Mouse (Mus musculus) Muller cell, postnatal 12 days (primary cell): Measurements from ENCODE around the gene Minar1.

Experiments
- DNase-seq: peaks from one replicate; pipeline ENCODE4 v3.0.0-alpha.2; 2015; ENCODE audit errors: inconsistent ontology term

Gene Minar1

DNA sequence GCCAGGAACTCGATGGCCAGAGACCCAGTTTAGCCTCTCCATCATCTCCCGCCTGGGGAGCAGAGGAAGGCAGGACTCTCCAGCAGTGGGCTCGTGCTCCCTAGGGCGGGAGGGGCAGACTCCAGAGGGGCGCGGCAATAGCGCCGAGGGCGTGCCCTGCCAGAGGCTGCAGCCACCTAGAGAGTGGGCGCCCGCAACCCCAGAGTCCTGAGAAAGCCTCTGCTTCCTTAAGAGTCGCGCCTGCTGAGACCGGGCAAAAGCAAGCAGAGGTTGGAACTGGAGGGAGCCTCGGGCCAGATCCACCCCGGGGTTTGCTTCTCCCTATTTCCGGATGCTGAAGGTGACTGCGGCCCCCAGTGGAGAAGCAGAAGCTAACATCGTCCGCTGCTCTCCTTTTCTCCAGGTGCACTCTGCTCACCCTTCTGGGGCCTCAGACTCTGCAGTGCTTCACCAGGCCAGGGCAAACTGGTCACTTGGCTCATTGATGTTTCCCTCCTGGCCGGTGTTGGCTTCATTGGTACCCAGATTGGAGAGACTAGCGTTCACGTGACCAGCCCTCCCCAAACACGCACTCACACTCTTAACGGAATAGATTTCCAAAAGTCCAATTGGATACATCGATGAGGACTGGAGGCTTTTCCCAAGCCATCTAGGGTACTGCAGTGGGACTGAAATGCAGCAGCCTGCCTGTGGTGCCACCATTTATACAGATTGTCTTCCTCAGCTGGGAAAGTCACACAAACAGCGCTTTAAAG, at the start of gene Minar1:
Minar1 (minus strand) TSS at position 120 of the 755 bp plus-strand sequence.
- DNase-seq, result peak; percentile 70

DNA sequence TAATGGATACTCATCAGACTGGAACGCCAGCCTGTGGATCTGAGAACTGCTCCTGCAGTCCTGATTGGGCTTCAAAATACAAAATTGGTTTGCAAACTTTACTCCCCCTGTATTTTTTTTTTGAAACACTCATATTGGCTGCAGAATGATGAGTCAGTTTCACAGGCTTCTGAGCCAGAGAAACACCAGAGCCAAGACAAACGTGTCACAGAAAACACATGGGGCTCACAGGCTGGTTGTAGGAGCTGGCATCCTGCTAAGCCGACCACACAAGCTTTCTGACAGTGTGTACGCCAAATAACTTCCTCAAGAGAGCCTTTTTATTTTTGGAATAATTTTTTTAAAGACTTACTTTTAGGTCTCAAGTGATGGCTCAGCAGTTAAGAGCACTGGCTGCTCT, 47.0 kb upstream of the Minar1 start:
- peak; percentile 65 for DNase-seq

GRCm38 (mm10) chr9:89667306-89667942, 44.5 kb upstream of the Minar1 start:
- DNase-seq, result no peak

DNA sequence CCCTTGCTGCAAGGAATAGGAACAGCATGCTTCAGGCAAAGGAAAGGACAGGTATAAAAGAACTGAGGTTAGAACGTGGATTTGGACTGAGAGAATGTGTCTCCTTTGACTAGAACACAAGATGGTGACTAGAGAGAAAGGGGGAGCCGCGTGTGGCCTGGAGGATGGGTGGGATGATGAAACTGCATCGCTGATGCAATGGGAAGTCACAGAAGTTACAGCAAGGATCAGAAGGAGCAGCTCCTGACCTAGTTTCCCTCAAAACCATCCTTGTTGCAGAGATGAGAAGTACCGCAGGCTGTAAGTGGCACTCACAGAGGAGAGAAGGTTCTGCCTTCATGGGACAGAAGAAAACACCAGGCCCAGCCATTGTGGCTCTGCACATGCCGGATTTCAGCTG, 28.0 kb upstream of the Minar1 start:
- no peak for DNase-seq

GRCm38 (mm10) chr9:89637453-89637852, 14.5 kb upstream of the Minar1 start:
- DNase-seq, result no peak

GRCm38 (mm10) chr9:89622296-89623005, 474 bp downstream of the Minar1 start:
- DNase-seq, result peak; percentile 39

- DNase-seq, result peak; percentile 14
Measured at GRCm38 (mm10) chr9:89621750-89622149, 1.2 kb downstream of the Minar1 start.

DNA sequence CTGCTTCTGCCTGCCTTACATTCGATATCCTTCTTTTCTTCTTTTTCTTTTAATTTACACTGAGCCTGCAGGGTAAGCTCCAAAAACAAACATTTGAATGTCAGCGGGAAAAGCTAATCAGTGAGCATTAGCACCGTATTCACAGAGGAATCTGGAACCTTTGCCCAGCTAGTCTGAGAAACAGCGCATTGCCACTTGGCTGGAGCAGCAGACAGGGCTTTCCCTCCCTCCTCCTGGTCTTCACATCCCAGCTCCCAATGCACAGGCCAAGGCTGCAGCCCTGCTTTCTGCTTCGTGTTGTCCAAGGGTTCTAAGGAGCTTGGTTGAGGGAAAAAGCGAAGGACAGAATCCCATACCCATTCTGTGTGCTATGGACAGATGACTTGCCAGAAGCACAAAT, 2.6 kb downstream of the Minar1 start:
- peak; percentile 62 for DNase-seq

- no peak for DNase-seq
Measured at GRCm38 (mm10) chr9:89616946-89617345, 6.0 kb downstream of the Minar1 start.

DNA sequence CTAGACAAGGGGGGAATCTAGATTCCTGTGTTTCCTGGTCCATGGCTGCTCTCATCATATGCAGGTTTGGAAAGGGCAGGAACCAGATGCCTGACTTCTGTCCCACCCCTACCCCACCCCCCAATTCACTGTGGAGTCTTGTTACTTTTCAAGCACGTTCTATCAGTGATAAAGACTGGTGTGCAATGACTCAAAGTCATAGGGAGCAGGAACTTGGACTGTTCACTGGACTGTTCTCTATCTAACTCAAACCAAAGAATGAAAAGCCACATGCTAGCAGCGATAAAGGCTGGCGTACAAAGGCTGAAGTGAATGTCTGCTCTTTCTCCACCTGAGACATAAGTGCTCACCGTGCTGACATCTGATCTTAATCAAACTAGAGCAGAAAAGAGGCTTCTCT, 12.3 kb downstream of the Minar1 start:
- no peak for DNase-seq

- no peak for DNase-seq
Measured at GRCm38 (mm10) chr9:89607321-89607720, 15.6 kb downstream of the Minar1 start.

DNA sequence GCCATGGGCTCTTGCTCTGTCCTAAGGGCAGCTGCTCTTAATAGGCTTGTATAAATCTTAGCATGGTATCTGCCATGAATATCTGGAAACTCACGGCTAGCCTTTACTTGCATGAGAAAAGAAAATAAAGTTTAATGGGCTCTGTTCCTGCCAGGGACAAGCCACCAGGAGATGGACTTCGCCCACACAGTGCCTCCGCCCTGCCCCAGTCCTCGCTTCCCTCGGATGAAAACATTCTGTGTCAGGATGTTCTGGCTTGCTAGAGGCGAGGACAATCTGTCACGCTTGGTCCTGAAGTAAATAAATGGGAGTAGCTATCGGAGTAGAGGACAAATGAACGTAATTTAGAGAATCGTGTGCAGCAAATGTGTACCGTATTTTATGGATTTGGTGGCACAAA, 16.7 kb downstream of the Minar1 start:
- DNase-seq, result no peak

DNA sequence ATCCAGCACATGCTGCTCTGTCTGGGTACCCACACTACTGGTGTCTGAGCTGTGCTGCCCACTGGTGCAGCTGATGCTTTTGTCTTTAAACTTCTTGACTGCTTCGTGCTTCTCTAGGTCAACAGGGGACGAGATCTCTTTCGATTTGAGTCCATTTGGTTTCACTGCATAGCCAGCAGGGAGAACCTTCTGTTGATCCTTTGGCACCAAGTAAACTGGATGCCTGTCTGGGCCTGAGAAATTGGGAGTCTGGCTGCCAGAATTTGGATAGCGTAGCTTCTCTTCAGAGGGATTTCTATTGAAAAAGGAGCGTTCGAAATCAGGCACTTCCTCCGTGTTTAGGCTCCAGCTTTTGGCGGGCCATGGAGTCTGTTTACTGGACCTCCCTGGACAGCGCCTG, 21.0 kb downstream of the Minar1 start:
- DNase-seq, result no peak

DNA sequence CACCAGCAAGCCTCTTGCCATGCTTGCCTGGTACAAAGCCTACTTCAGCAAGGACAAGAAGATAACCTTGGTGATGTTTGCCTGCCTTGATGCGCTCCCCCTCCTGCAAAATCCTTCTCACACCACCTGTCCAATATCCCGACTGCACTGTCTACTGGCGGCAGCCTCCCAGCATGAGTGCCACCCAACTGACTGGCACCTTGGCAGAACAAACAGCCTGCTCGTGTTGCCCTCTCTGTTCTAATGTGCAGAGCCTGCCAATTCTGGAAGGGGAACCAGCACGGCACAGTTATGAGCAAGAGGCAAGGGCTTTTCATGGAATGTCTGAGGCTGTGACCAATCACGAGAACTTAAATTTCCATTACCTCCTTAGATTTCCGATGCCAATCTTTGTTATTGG, 22.2 kb downstream of the Minar1 start:
- no peak for DNase-seq

DNA sequence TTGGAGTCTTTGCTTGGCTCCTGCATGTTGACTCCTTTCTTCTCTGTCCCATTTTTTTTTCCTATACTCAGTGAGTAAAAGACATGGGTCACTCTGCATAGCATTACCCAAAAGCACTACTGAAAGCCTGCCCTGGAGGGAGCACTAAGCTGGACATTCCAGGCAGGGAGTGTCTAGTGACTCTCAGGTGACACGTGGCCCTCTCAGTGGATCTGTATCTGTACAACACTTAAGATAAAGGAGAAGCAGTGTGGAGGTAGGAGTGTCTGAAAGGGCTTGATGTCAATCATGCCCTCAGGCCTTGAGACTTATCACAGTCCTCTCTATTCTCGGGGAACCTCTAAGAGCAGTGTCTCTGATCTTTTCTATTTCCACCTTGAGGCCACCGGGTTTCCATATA, 25.9 kb downstream of the Minar1 start:
- no peak for DNase-seq

DNA sequence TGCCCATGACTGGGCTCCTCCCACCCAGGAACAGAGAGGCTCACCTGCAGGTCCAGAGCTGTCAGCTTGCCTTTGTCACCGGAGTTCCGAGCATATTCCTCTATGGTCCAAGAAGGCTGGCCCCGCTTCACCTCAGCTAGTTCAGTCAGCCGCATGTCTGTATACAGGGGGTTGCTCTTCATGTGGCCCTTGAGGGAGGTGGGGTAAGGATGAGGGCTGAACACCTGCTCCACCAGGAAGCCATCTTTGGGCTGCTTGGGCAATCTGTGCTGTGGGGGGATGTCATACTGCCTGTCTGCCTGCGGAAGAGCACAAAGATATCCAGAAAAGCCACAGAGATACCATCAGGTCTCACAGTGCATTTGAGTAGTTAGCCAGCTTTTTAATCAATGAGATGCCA, 26.5 kb downstream of the Minar1 start:
- DNase-seq, result no peak

GRCm38 (mm10) chr9:89592391-89592790, 30.5 kb downstream of the Minar1 start:
- DNase-seq, result no peak

GRCm38 (mm10) chr9:89578422-89578821, 44.5 kb downstream of the Minar1 start:
- DNase-seq, result peak; percentile 20

GRCm38 (mm10) chr9:89552663-89553062, 70.3 kb downstream of the Minar1 start:
- no peak for DNase-seq
